Mouse (Mus musculus): ENCODE results near the gene a. TPM values are rescaled to one million over a fixed set of nuclear protein-coding genes. Genes with fewer than 3 reads are reported as not detected.

Gene a
- polyA plus RNA-seq, 1 experiment from 2014 or later, result 1.1 TPM

GRCm38 (mm10) chr2:155093418-155093817 lies 302.2 kb downstream of the a start:
- Histone ChIP-seq H3K27ac (ENCODE audit: low read depth, low read length) (no peak overlapping the region), H3K9ac (ENCODE audit: low read depth, low read length) (no peak overlapping the region), H3K4me3 (ENCODE audit: low read length) (no peak overlapping the region), H3K4me2 (ENCODE audit: low read length) (no peak overlapping the region), H3K9me3 (ENCODE audit: control insufficient read depth, low read length) (no peaks in the 10 kb centered on the region), H3K36me3 (ENCODE audit: control insufficient read depth, insufficient read depth, low read length) (no peaks in the 10 kb centered on the region), H3K4me1 (ENCODE audit: control insufficient read depth, insufficient read depth, low read depth, low read length) (no peaks in the 10 kb centered on the region), H3K27me3 (replicated peaks; ENCODE audit: control insufficient read depth, insufficient read depth, low read length) (no peaks in the 10 kb centered on the region)
- WGBS, result 58% methylated on average over 4 of the region's 4 CpGs
- no peak for ATAC-seq

DNA sequence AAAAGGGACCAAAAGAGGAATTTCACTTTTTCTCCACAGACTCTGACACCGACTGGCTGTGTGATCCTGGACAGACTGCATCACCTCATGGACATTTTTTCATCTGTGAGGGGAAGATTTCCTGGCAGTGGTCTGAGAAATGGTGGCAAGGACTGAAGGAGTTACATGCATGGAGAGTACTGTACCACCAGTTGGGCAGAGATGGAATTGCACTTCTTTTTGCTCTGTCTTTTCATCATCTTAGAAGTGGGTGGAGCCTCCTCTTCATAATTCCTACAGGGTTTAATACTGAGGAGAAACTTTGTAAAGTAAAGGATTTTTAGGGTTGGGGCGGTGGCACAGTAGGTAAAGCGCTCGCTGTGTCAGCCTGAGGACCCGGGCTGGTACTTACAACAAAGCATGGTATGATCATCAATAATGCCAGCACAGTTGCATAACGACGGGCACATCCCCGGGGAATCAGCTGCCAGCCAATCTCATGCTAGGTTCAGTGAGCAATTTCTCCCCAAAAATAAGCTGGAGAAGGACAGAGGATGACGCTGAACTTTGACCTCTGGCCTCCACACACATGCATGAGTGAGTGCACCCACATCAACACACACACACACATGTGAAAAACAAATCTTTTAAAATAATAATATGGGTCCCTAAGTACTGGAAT lies 307.6 kb downstream of the a start:
- H3K27me3 ChIP-seq (replicated peaks; ENCODE audit: control insufficient read depth, insufficient read depth, low read length), result no peaks in the 10 kb centered on the region
- H3K36me3 ChIP-seq (ENCODE audit: control insufficient read depth, insufficient read depth, low read length), result no peaks in the 10 kb centered on the region
- H3K4me3 ChIP-seq (ENCODE audit: low read length), result no peak overlapping the region
- no peak overlapping the region for H3K4me2 ChIP-seq (ENCODE audit: low read length)
- no peak for ATAC-seq
- H3K9me3 ChIP-seq (ENCODE audit: control insufficient read depth, low read length), result no peaks in the 10 kb centered on the region
- no peaks in the 10 kb centered on the region for H3K4me1 ChIP-seq (ENCODE audit: control insufficient read depth, insufficient read depth, low read depth, low read length)
- H3K9ac ChIP-seq (ENCODE audit: low read depth, low read length), result no peak overlapping the region
- WGBS, result 74% methylated on average over 9 of the region's 9 CpGs
- no peak overlapping the region for H3K27ac ChIP-seq (ENCODE audit: low read depth, low read length)

DNA sequence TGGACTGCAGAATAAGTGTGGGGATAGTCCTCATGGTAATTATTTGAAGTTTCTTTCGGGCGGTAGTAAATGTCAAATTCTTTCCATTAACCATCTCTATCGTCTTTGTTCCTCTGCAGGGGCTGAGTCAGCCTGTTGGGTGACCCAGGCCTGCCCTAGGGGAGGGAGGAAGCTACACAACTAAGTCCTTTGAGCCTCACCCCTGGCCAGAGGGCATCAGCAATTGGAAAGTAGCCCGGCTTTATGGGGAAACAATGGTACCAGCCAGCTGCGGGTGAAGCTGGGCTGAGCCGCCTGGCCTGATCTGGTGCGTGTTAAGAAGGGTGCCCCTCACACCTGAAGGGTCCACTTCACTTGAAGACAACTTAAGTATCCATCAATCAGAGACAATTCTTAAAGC lies 308.2 kb downstream of the a start:
- WGBS, result 62% methylated on average over 7 of the region's 7 CpGs
- Histone ChIP-seq H3K4me2 (ENCODE audit: low read length) (no peak overlapping the region), H3K9ac (ENCODE audit: low read depth, low read length) (no peak overlapping the region), H3K36me3 (ENCODE audit: control insufficient read depth, insufficient read depth, low read length) (no peaks in the 10 kb centered on the region), H3K9me3 (ENCODE audit: control insufficient read depth, low read length) (no peaks in the 10 kb centered on the region), H3K27me3 (replicated peaks; ENCODE audit: control insufficient read depth, insufficient read depth, low read length) (no peaks in the 10 kb centered on the region), H3K27ac (ENCODE audit: low read depth, low read length) (no peak overlapping the region), H3K4me1 (ENCODE audit: control insufficient read depth, insufficient read depth, low read depth, low read length) (no peaks in the 10 kb centered on the region), H3K4me3 (ENCODE audit: low read length) (no peak overlapping the region)
- no peak for ATAC-seq

- 86% methylated on average over 14 of the region's 14 CpGs for WGBS
- ATAC-seq, result no peak
- no peaks in the 10 kb centered on the region for H3K4me1 ChIP-seq (ENCODE audit: control insufficient read depth, insufficient read depth, low read depth, low read length)
- H3K36me3 ChIP-seq (ENCODE audit: control insufficient read depth, insufficient read depth, low read length), result no peaks in the 10 kb centered on the region
- no peaks in the 10 kb centered on the region for H3K9me3 ChIP-seq (ENCODE audit: control insufficient read depth, low read length)
- no peak overlapping the region for H3K4me2 ChIP-seq (ENCODE audit: low read length)
- H3K27ac ChIP-seq (ENCODE audit: low read depth, low read length), result no peak overlapping the region
- no peaks in the 10 kb centered on the region for H3K27me3 ChIP-seq (replicated peaks; ENCODE audit: control insufficient read depth, insufficient read depth, low read length)
- no peak overlapping the region for H3K4me3 ChIP-seq (ENCODE audit: low read length)
- H3K9ac ChIP-seq (ENCODE audit: low read depth, low read length), result no peak overlapping the region
Observed at GRCm38 (mm10) chr2:155099994-155100795, 309.0 kb downstream of the a start.

Other genes starting within 250 kb of the a start
- gene 1700003F12Rik, start 244.3 kb upstream of the a start, polyA plus RNA-seq (2015; fragmentation: Nextera tagmentation; extraction: Ambion mirVana), result 2.4 and 2.5 TPM in 2 replicates
- 0.47 and 0.50 TPM in 2 replicates for gene Actl10, start 239.6 kb upstream of the a start, polyA plus RNA-seq (2015; fragmentation: Nextera tagmentation; extraction: Ambion mirVana)
- 21.6 and 25.7 TPM in 2 replicates for gene Necab3, start 232.5 kb upstream of the a start, polyA plus RNA-seq (2015; fragmentation: Nextera tagmentation; extraction: Ambion mirVana)
- gene E2f1, start 221.5 kb upstream of the a start, polyA plus RNA-seq (2015; fragmentation: Nextera tagmentation; extraction: Ambion mirVana), result 5.0 and 8.0 TPM in 2 replicates
- 18.7 and 20.6 TPM in 2 replicates for gene Pxmp4, start 187.7 kb upstream of the a start, polyA plus RNA-seq (2015; fragmentation: Nextera tagmentation; extraction: Ambion mirVana)
- 2.0 and 2.3 TPM in 2 replicates for gene Zfp341, start 178.1 kb upstream of the a start, polyA plus RNA-seq (2015; fragmentation: Nextera tagmentation; extraction: Ambion mirVana)
- 0.35 and 0.82 TPM in 2 replicates for gene 4930519P11Rik, start 178.0 kb upstream of the a start, polyA plus RNA-seq (2015; fragmentation: Nextera tagmentation; extraction: Ambion mirVana)
- gene Chmp4b, start 139.7 kb upstream of the a start, polyA plus RNA-seq (2015; fragmentation: Nextera tagmentation; extraction: Ambion mirVana), result 23.0 and 32.2 TPM in 2 replicates
- not detected in 2 replicates for gene Gm14214, start 21.4 kb upstream of the a start, polyA plus RNA-seq (2015; fragmentation: Nextera tagmentation; extraction: Ambion mirVana)
- 22.8 and 23.4 TPM in 2 replicates for gene Raly, start 306 bp upstream of the a start, polyA plus RNA-seq (2015; fragmentation: Nextera tagmentation; extraction: Ambion mirVana)
- 58.4 and 60.4 TPM in 2 replicates for gene Eif2s2, start 101.5 kb downstream of the a start, polyA plus RNA-seq (2015; fragmentation: Nextera tagmentation; extraction: Ambion mirVana)
- 0.19 and 0.21 TPM in 2 replicates for gene Gm14226, start 226.9 kb downstream of the a start, polyA plus RNA-seq (2015; fragmentation: Nextera tagmentation; extraction: Ambion mirVana)